Mouse (Mus musculus) telencephalon, adult 2 months (tissue): ENCODE measurements at regions not wholly inside any gene's neighbourhood (a gene's known extent, or its start where the extent isn't known, plus 50 kb on each side); places are given as distances from the start of the nearest gene placed in this dataset.
A peak's percentile ranks its signal among the peaks of the same experiment; 100 is the strongest.

Experiments
- DNase-seq: peaks from one replicate; pipeline ENCODE4 v3.0.0-alpha.2; 2011; ENCODE audit warnings: low read depth, low spot score

DNA sequence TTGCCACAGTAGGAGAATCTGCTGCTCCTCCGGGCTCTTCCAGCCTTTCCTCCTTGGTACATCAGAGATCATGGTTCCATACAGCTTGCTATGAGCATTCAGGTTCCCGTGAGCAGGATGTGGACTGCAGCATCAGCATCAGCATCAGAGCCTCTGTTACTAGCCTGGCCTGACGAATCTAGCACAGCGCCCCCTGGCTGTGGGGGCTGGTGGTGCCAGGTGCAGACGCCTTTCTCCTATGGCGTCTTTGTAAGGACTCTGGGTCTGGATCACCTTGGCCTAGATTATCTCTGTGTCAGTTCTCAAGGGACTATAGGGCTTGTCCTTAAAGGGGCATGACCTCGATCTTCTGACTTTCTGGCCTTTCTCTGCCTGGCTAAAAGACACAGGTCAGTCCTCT lies 86.0 kb upstream of the Runx3 start:
- no peak for DNase-seq

DNA sequence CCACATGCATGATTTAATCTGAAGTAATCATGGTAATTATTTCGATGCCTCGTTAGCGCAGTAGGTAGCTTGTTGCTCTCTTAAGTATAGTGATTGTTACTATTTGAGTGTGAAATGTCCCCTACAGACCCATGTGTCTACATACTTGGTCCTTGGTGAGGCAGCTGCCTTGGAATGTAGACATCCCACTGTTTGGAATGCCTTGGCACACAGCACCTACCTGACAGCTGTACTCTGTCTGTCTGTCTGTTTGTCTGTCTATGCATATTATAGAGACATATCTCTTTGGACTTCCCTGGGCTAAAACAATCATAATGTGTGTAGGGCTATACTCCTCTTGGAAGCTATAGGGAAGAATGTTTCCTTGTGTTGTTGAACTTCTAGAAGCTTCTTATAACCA lies 83.7 kb upstream of the Runx3 start:
- no peak for DNase-seq

DNA sequence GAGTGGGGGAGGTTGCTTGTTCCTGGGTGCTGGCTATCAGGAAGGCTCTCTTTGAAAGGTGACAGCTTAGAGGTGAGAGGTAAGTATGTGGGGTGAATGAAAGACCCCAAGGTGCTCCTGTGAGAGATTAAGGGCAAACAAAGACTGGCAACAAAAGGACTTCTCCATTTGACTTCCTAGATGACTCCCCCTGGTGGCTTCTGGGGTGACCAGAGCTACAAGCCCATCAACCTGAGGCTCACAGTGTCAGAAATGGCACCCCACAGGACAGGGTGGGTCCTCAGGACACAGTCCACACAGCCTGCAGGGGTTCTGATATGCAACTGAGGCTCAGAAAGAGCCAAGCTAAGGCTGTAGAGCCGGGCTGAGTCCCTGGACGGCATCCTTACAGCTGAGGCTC lies 81.2 kb upstream of the Runx3 start:
- no peak for DNase-seq

DNA sequence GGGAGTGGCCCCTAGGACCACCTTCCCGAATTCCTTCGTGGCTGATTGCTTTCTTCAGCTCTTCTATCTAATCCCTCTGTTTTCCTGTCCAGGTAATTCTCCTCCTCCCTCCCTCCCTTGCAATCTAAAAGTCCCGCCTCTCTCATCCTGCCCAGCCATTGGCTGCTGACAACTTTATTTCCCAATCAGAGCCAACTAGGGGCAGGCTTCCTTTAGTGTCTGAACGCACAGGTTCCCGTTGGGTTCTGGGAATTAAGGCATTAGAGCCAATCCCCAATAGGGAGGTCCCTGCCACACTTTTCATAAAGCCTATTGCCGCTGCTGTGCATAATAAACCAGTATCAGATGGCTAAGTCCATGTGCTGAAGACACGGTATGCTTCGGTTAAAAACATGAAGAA lies 78.5 kb upstream of the Runx3 start:
- DNase-seq, result no peak

DNA sequence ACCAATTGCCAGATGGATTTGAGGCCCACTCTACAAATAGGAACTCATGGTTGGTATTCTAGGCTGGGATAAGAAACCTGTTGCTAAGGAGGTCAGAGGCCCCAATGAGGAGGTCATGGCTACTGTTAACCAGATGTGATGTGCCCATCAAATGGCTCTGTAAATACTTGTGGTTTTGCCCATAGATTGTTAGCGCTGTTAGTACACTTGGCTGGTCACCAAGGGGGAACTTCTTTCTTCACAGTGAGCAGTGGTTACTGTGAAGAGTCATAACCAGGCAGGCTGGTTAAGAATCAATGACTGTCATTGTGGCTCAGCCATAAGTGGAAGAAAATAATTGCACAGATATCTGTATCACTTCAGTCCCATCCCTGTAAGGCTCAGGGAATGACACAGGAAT lies 78.0 kb upstream of the Runx3 start:
- no peak for DNase-seq

DNA sequence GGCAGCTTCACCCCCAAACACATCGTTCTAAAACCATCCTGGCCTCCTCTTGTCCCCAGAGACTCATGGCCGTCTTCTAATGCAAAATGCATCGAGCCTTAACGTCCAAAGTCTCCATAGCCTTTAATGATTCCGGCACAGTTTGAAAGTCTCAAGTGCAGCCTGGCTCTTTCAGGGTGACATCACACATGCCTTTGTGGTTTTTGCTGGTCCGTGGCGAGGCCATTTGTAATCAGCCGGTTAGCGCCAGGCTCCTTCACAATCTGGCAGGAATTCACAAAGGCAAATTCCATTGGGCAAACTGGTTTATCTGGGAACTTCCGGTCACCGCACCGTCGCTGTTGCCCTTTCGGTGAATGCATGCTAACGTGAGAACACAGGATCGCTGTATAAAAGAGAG lies 75.4 kb upstream of the Runx3 start:
- no peak for DNase-seq

DNA sequence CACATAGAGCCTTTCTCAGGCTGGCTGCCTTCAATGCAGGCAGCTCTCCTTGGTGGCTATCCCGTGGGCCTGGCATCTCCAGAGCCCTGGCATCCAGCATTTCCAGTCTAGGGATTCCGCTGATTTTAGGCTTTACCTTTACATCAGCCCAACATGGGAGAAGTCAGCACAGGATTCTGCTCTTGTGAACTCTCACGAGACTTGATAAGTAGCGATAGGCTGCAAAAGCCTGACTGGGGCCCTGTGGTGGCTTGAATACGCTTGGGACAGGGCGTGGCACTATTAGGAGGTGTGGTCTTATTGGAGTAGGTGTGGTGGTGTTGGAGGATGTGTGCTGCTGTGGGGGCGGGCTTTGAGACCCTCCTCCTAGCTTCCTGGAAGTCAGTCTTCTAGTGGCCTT lies 73.8 kb upstream of the Runx3 start:
- DNase-seq, result no peak

DNA sequence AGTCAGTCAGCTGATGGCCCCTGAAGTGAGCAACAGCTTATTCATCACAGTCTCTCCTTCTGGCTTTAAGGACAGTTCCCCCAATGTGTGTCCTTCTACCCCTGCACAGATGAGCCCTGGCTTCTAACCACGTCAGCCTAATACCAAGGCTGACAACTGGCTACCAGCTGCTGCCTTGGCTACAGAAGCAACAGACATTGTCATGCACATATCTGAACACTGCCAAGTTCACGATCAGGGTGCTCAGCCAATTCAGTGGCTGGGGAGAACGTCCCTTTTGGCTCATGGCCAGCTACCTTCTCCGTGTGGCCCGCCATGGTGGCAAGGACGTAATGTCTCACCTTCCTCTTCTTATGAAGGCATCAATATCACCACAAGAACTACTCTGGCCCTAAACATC lies 73.2 kb upstream of the Runx3 start:
- no peak for DNase-seq

DNA sequence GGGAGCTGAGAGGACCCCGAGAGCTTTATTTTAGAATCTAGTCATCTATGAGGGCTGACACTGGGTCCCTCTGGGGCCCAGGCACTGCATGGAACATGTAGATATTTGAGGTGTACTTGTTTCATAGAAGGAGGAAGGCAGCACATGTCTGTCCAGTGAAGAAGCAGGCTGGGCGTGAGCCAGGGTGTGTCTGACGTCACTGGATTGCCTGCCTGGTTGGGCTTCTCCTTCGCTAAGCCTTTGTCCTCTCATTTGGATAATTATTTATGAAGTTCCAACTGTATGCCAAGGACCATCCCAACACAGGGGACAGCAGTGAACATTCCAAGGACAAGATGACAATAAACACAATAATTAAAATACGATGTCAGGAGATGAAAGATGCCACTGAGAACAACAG lies 72.7 kb upstream of the Runx3 start:
- no peak for DNase-seq

DNA sequence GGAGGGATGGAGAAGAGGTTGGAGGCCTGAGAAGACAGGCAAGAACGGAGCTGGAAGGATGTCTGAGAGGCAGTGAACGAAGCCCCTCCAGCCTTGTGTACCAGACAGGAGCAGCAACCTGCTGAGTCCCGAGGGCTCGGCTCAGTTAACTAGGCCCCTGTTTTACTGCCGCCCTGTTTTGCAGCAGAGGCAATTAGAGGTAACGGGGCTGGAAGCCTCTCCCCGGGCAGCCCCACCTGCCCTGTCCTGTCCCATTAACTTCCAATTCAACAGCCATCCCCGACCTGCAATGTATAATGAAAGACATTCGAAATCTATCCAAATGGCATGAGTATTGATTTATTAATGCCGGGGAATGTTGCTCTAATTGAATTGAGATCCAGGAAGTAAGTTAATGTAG lies 70.5 kb upstream of the Runx3 start:
- no peak for DNase-seq

DNA sequence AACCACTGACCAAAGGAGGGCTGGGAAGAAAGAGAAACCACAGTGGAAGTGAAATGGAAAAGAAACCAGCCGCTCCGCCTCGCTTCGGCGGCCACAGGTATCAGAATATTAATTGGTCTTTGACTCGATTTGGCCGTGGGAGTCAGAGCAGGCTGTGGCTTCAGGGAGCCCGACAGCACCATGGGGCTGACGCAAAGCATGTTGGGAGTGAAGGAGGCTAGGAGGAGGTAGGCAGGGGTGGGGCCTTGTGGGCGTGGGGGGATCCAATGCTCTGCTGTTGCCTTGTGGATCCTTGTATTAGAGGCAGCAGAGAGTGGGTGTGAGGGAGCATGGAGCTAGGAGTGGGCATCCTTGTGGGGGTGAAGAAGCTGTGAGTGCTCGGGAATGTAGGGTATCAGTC lies 69.0 kb upstream of the Runx3 start:
- no peak for DNase-seq

DNA sequence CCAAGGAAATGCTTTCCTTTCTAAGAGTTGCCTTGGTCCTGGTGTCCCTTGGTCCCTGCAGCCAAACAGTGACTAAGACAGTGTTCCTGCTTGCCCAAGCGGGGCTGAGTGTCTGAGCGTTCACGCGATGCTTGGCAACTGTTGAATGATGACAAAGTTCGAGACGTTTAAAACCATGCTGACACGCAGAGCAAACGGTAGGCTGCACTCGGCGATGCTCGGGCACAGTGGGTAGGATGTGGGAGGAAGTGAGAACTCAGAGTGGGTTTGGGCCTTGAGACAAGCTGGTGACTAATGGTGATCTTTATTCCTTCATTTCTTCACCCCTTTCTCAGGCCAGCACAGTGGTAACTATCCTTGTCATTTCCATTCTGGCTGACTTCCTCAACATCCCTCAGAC lies 66.9 kb upstream of the Runx3 start:
- no peak for DNase-seq

DNA sequence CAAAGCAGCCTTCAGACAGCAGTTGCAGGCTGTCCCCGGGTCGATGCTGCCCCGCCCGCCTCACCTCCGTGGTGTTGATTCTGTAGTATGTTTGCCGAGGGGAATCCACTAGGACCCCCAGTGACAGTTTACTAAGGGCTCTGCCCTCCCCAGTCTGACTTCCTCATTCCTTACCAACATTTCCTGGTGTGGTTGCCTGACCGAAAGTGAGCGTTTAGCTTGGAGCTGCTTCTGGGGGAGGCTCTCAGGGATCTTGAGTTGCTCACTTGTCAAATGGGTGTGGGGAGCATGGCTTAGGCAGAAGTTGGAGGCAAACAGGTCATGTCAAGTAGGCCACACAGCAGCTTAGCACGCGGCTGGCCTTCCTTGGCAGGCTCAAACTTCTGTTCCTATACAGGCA lies 66.1 kb upstream of the Runx3 start:
- DNase-seq, result no peak

DNA sequence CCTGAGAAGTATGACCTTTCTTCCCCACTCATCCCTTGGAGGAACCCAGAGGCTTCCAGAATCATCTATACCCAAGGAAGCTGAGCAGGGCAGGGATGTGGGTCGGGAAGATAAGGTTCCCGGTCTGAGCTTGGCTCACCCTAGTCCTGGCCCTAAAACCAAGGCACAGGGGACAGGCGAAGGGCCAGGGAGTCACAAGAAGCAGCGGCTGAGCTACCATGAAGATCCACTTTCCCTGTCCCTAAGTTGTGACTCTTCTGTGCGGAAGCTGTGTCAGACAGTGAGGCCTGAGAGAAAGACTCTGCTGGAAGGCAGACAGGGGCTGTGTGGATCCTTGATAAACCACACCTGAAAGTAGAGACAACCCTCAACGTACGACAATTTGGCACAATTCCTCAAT lies 64.1 kb upstream of the Runx3 start:
- DNase-seq, result no peak

DNA sequence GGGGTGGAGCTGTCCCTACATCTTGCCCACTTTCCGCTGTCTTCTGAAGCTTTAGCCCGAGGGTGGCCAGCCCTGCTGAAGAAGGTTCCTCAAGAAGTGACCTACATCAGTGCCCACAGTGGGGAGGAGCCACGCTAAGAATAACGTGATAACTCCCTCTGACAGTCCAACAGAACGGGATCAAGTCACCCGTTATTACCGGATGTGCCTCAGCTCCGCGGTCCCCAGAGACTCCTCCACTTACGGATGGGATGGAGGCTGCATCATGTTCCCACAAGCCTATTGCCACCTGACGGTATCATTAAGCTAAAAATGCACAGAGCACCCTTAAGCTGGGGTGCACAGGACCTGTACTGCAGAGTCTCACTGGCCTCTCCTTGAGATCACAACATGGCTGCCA lies 63.2 kb upstream of the Runx3 start:
- DNase-seq, result no peak

DNA sequence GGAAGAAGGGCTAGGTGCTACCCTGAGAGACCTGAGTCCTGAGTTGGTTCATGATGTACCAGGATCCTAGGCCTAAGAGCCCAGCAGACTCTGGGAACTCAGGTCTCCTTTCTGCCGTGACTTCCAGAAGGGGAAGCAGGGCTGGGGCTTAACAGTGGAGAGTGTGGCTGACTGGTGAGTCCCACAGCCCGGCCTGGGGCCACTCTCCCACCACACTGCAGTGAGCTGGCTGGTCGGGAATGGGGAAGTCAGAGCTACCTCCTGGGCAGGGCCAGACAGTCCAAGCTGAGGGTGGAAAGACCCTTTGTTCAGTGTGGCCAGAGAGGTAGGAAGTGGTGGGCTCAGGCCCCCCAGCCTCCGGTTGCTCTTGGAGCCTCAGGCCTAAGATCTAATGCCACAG lies 61.6 kb upstream of the Runx3 start:
- DNase-seq, result no peak

DNA sequence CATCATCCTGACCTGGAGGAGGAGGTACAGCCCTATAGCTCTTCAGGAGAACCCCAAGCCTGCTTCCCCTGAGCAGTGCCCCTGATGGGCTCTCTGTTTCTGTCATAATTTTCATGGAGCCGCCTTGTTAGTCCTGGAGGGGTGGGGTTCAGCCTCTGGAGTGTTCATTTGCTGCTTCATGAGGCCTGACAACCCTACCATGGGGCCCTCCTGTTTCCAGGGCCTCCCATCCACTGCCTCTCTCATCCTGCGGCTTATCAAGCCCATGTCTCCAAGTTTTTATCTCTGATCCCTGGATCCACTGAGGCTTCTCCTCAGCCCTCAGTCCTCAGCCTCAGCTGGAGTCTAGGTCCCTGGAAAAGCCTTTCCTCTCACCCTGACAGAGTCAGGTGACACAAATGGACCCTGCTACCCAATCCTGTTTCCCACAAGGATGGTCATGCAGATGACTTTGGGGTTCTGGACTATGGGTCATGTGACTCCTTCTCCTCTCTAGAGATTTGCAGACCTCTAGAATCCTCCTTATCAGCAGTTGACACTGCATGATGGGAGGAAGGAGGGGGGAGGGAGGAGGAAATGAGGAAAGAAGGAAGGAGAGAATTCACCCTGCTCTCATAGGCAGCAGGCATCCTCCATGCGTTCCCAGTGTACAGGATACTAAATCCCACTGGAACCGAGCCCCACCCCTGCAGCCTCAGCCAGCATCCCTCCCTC lies 59.3 kb upstream of the Runx3 start:
- no peak for DNase-seq

DNA sequence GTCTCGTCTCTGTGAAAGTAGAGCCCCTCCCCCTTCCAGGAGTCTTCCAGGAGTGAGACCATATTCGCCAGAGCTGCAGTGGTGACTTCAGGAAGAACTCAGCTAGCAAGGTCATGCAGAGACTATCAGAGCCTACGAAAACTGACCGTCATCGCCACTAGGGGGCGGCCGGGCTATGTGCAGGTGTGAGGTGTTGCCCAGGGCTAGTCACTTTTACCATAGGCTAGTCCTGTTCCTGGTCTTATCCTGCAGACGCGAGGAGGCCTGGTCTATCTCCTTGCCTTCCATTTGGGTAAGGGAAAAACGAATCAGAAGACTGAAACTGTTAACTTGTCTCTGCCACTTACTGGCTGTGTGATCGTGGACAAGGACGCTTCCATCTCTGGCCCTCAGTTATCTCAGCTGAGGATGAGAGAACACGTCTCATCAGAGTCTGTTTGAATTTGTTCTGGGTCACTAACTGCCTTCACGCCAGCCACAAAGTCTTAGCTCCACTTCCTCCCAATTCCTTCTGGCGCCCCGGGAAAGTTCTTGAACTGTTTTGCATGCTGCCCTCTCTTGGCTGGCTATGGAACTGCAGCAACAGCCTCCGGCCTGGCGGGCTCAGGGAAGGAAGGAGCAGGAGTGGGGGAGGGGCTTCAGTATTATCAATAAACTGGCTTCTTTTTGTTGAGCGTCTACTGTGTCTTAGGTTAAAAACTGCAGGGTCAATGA lies 53.5 kb upstream of the Runx3 start:
- peak; percentile 27 for DNase-seq

DNA sequence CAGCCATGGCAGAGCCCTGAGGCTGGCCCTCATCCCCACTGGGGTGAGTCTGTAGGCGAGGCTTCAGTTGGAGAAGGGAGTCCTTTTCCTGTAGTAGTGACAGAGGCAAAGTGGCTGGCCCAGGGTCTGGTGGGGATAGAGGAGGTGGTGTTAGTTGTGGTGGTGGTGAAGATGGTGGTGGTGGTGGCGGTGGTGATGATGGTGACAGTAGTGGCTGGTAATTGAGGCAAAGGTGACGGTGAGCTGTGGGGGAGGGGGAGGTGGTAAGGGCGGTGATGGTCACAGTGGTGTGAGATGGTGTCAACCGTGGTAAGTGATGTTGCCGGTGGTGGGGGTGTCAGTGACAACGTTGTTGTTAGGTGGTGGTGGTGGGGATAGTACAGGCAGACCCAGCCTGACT lies 52.6 kb upstream of the Runx3 start:
- DNase-seq, result no peak

DNA sequence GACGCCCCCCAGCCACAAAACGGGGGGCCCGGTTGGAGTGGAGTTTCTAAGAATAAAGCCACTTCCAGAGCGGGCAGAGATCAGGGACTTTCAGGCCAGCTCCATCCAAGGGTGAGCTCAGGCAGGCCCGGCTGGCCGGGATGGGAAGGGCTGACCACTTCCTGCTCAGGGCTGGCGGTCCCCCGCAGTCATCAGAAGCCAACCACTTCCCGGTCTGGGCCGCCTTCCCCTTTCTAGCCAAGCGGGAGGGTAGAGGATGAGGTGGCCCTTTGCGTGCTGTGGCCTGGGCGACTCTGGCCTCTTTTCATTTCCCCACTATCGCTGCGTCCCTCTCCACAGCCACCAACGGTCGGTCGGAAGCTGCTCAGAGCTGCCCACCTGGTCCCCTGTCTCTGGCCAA lies 50.6 kb upstream of the Runx3 start:
- DNase-seq, result no peak
